Mouse (Mus musculus) gastrocnemius, postnatal 4 days (tissue): ENCODE results near the gene Ift22. TPM values are rescaled to one million over a fixed set of nuclear protein-coding genes. Genes with fewer than 3 reads are reported as not detected.
"Not testable (repeated sequence)": the region's sequence is repeated elsewhere in the genome, so short reads cannot be mapped to it uniquely, and the experiment has no call there.

ENCODE experiments used
- DNase-seq, 2 experiments: peaks; one replicate each; pipeline ENCODE4 v3.0.0; 2021 to 2022; ENCODE audit warnings: low spot score in 2 of 2, mixed read lengths in 2 of 2
- total RNA-seq, 2 experiments: library from RNA; stranded (reverse); gene quantifications; 2 replicates each; pipeline ENCODE4 v1.2.3; 2021

The Ift22 gene
- total RNA-seq, 2 experiments from 2014 or later = 11.7 to 13.8 TPM

GRCm38 (mm10) chr5:136904621-136905020 is 3.3 kb upstream of the Ift22 start:
- DNase-seq = no peak

DNA sequence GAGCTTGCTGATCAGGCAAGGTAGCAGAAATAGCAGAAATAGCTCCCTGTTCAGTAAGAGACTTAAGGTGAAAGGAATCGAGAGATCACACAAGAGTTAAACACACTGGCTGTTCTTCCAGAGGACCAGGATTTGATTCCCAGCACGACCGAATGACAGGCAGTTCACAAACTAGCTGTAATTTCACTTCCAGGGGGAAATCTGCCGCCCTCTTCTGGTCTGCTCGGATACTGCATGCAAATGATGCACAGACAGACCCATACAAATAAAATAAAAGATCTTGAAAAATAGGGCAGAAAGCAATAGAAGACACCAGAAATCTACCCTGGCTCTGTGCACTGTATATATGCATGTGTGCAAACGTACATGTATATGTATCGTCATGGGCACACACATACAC is 2.3 kb upstream of the Ift22 start:
- no peak for DNase-seq

DNA sequence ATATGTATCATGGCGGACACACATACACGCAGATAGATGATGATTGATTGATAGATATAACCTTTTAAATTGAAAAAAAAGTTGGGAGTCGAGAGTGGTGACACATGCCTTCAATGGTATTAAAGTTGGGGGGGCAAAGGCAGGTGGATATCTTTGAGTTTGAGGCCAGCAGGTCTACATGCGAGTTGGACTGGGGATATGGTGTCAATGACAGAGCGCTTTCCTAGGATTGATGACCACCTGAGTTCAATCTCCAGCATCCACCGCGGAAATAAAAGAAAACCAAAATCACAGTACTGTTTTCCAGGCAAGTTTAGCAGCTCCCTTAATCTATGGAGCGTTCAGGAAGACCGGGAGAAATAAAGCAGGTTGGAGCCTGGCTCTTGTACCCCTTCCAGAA is 363 bp upstream of the Ift22 start:
- DNase-seq = no peak

DNA sequence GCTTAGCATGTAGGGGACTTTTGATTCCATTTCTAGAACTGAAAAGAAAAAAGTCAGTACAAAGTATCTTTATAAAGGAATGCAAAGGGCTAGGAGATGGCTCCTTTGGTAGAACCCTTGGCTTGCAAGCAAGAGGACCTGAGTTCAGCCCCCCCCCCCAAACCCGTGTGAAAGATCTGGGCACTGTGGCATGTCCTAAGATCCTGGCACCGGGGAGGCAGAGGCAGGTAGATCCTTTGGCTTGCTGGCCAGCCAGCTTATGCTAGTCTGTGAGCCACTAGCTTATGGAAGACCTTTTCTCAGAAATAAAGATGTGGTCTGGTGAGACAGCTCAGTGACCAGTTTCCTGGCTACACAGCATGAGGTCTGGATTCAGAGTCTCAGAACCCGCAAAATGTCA is 6.2 kb downstream of the Ift22 start:
- DNase-seq = no peak

- no peak for DNase-seq
These were observed 9.8 kb downstream of the Ift22 start for GRCm38 (mm10) chr5:136917613-136918242.

- peak in 1 of 2 experiments; percentile 63 for DNase-seq
These were observed 10.9 kb downstream of the Ift22 start for GRCm38 (mm10) chr5:136918655-136919472.

- no peak for DNase-seq
These were observed 11.8 kb downstream of the Ift22 start for GRCm38 (mm10) chr5:136919546-136920301.

GRCm38 (mm10) chr5:136922830-136923229 is 14.9 kb downstream of the Ift22 start:
- DNase-seq = no peak

GRCm38 (mm10) chr5:136923751-136924478 is 16.0 kb downstream of the Ift22 start:
- DNase-seq = no peak

DNA sequence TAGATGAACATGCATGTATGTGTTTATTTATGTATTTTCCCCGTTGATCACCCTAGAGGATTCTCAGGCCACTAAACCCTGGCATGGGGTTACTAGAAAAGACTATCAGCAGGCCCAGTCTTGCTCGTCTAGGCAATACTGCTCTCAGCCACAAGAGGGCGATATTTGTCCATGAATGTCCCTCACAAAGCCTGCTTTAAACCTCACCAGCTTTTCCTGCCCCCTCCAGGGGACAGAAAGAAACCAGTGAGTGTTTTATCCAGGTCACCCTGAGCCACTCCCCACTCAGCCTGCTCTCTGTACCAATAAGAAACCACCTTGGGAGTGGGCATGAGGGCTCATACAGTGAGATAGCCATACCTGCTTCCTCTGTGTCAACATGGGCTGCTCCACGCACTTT is 21.1 kb downstream of the Ift22 start:
- peak; percentile 68 to 77 for DNase-seq

GRCm38 (mm10) chr5:136931896-136932295 is 23.9 kb downstream of the Ift22 start:
- DNase-seq = no peak

DNA sequence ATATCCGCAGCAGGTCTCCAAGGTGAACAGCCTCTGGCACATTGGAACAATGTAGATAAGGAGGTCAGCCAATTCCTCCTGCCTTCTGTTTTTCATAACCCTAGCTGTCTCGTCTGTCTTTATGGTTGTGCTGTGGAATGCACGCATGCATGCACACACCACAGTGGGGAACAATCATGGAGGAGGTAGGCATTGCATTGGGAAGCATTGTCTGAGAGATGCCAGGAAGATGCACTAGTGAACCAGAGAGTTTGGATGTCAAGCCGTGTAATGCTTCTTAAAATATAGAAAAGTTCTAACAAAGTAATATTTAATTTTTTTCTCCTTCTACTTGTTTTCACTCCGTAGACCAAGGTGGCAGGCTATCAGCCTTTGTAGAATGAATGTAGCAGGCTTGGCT is 25.0 kb downstream of the Ift22 start:
- no peak for DNase-seq

DNA sequence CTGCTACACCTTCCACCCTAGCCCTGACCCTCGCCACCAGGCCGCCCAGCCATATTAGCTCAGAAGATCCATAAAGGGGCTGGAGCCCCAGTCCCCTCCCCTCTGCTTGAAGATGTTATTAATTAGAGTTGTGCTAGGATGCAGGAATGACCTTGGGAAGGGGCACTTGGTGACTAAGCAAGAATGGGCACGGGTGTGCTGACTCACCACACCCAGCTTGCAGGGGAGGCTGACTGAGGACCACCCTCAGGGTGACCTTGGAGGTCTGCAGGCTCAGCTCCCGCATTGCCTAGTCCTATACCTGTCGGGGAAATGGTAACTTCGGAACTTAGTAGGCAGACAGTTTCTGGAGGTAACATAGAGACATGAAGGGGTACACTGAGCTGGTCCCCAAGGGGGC is 26.0 kb downstream of the Ift22 start:
- no peak for DNase-seq

DNA sequence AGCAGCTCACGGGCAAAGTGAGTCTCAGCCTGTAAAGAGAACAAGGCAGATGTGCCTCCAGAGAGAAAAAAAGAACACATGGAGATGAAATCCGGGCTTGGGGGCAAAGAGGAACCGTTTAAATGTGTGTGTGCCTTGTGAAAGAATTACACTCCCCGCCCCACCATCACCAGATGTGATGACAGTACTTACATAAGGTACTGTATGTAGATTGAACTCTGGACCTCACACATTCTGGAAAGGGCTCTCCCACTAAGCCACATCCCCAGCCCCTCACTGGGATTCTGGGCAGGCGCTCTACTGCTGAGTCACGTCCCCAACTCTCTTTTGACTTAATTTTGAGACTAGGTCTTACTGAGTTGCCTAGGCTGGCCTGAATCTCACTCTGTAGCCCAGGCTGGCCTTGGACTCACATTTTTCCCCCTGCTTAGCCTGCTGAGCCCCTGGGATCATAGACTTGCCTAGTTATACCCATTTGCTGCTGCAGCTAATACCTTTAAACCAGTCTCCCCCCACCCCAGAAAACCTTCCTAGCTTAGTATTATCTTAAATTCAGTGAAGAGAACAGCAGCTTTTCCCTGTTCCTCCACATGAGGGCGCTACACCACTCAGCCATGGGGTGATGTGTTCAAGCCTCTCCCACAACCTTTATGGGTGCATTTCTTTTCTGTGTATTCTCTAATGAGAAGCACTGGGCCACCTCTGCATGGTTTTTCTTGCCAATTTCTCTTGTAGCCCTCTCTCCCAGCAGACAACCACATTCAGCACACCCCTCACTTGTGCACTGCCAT is 28.1 kb downstream of the Ift22 start:
- DNase-seq = no peak

- no peak for DNase-seq
These were observed 28.8 kb downstream of the Ift22 start for GRCm38 (mm10) chr5:136936750-136937149.

- DNase-seq = no peak
These were observed 29.7 kb downstream of the Ift22 start for GRCm38 (mm10) chr5:136937621-136938020.

- no peak for DNase-seq
These were observed 31.3 kb downstream of the Ift22 start for GRCm38 (mm10) chr5:136939284-136939683.

- not testable (repeated sequence) for DNase-seq
These were observed 32.1 kb downstream of the Ift22 start for GRCm38 (mm10) chr5:136940029-136940428.

DNA sequence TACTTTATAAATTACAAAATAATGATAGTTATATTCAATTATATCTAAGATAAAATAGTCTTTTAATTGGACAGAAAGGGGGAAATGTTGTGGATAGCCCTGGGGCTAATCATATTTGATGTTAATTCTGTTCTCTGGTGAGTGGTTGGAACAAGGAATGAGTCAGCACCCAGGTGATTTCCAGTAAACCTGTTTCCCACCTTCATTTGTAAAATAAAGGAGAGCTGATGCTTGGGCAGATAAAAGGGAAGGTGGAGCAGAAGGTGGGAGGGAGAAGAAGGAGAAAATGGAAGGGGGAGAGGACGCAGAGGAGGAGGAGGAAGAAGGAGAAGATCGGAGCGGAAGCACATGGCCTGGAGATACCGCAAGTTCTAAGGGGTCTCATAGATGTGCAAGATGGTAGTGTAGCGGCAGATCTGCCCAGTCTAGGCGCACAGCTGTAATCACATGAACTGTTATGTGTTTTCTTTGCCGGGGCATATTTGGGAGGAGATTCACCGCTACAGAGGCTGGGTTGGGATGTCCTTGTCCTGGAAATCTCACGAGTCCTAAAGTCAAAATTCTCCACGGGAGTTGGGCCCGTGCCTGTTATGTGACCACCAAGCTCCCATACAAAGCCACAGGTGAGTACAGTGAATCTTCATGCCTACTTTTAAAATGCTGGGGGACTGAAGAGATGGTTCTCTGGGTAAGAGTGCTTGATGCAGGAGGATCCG is 33.1 kb downstream of the Ift22 start:
- DNase-seq = no peak

DNA sequence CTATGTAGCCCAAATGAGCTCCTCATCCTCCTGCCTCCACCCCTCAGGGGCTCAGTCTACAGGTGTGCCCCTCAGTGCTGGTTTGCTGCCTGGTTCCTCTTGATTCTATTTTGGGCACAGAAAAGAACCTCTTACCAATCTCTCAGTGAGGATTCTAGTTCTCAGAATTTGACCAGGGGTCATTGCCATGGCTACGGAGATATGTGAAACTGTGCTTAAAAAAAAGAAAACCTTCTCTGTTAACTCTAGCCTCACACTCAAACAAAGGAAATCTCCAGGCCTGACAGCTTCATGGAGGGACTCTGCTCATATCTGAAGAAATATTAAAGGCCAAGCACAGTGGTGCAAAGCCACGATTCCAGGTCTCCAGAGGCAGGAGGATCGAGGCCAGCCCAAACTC is 34.8 kb downstream of the Ift22 start:
- DNase-seq = no peak
